Mouse (Mus musculus) bone marrow, adult 2 months (tissue): Measurements from ENCODE around the gene Cnpy4. TPM values are rescaled to one million over a fixed set of nuclear protein-coding genes. Genes with fewer than 3 reads are reported as not detected.

ENCODE experiments used
- H3K27ac ChIP-seq: fragments of 200-500 bp; 2 replicates; pipeline ENCODE4 v1.5.1; 2012; ENCODE audit warnings: low read depth, mild to moderate bottlenecking, control low read depth, inconsistent platforms, low read length; ENCODE audit not compliant: control insufficient read depth, poor library complexity, insufficient read depth
- H3K4me1 ChIP-seq: fragments of 200-500 bp; 2 replicates; pipeline ENCODE4 v1.6.1; 2011; ENCODE audit warnings: low read length; ENCODE audit not compliant: control insufficient read depth, insufficient read depth
- H3K4me3 ChIP-seq: fragments of 200-500 bp; replicated peaks from 2 replicates; pipeline ENCODE3; 2011; ENCODE audit warnings: mild to moderate bottlenecking, low read depth, low read length, control low read depth; ENCODE audit not compliant: control insufficient read depth
- CTCF ChIP-seq: fragments of 200-500 bp; IDR thresholded peaks from 2 replicates; pipeline ENCODE4 v1.5.1; 2011; ENCODE audit warnings: low read length, control low read depth; ENCODE audit not compliant: control insufficient read depth, insufficient read depth
- POLR2A ChIP-seq: fragments of 200-500 bp; IDR thresholded peaks from 2 replicates; pipeline ENCODE4 v1.6.1; 2011; ENCODE audit warnings: low read depth, mild to moderate bottlenecking, control low read depth, low read length, borderline replicate concordance; ENCODE audit not compliant: control insufficient read depth
- WGBS: fragments of 180-500 bp; shearing (Covaris S2); methylation state at CpG from one replicate; pipeline ENCODE4 v1.1.7; 2018; 5-methylcytosine and 5-hydroxymethylcytosine counted together
- polyA plus RNA-seq: library from polyadenylated mRNA; stranded (reverse); fragments of >200 nt; gene quantifications from 2 replicates; pipeline ENCODE4 v1.2.4, GENCODE M21; 2011; ENCODE audit warnings: low replicate concordance; ENCODE audit not compliant: missing spikeins, insufficient read depth, insufficient read length

Cnpy4 gene
- polyA plus RNA-seq, 1 experiment: 19.6 TPM

DNA sequence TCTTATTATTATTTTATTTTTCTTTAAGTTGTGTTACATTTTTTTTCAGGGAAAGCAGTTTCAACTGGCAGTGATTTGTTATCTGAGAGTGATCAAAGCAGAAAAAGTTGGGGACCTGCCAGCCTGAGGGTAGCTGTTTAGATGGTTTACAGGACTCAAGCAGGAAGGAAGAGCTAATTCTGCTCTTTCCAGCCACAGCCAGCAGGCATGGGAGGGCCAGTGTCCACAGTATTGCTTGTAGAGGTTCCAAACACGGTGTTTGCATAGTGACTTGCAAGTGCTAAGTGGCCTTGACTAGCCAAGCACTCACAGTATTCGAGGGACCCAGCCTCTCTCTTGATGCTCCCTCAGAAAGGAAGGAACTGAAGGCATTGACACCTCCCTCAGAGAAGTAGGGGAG, 54.2 kb downstream of the Cnpy4 start:
- Histone ChIP-seq H3K27ac (no peak overlapping the region), H3K4me1 (no peaks in the 10 kb centered on the region; the same call in 1 of the 2 replicates), H3K4me3 (no peak overlapping the region)
- TF ChIP-seq POLR2A (no peak), CTCF (no peak)
- WGBS: 5% methylated on average over 2 of the region's 2 CpGs

Other genes with a start within 250 kb of the Cnpy4 start
- gene Gjc3, start 224.4 kb upstream of the Cnpy4 start, polyA plus RNA-seq: not detected in 2 replicates
- 4.6 and 9.7 TPM in 2 replicates for gene Azgp1, start 206.0 kb upstream of the Cnpy4 start, polyA plus RNA-seq
- not detected in 2 replicates for gene Smok3a, start 166.2 kb upstream of the Cnpy4 start, polyA plus RNA-seq
- gene Smok3b, start 166.1 kb upstream of the Cnpy4 start, polyA plus RNA-seq: not detected in 2 replicates
- not detected in 2 replicates for gene Smok3c, start 134.3 kb upstream of the Cnpy4 start, polyA plus RNA-seq
- 6.0 and 9.0 TPM in 2 replicates for gene Zkscan1, start 102.4 kb upstream of the Cnpy4 start, polyA plus RNA-seq
- 4.3 and 6.5 TPM in 2 replicates for gene Zscan21, start 70.6 kb upstream of the Cnpy4 start, polyA plus RNA-seq
- 2.2 and 2.7 TPM in 2 replicates for gene Zfp113, start 31.7 kb upstream of the Cnpy4 start, polyA plus RNA-seq
- 36.0 and 72.4 TPM in 2 replicates for gene Cops6, start 26.4 kb upstream of the Cnpy4 start, polyA plus RNA-seq
- gene Ap4m1, start 15.5 kb upstream of the Cnpy4 start, polyA plus RNA-seq: 24.8 and 37.2 TPM in 2 replicates
- 198 and 236 TPM in 2 replicates for gene Mcm7, start 15.1 kb upstream of the Cnpy4 start, polyA plus RNA-seq
- gene Taf6, start within 50 bp of the Cnpy4 start, polyA plus RNA-seq: 13.2 and 31.0 TPM in 2 replicates
- gene Mblac1, start 6.8 kb downstream of the Cnpy4 start, polyA plus RNA-seq: 0.99 and 2.3 TPM in 2 replicates
- gene Nxpe5, start 38.4 kb downstream of the Cnpy4 start, polyA plus RNA-seq: 0.74 TPM in 1 of 2 replicates, not detected in the other
- gene Lamtor4, start 68.0 kb downstream of the Cnpy4 start, polyA plus RNA-seq: 69.8 and 167 TPM in 2 replicates
- gene BC037034, start 76.5 kb downstream of the Cnpy4 start, polyA plus RNA-seq: 54.9 and 151 TPM in 2 replicates
- not detected in 2 replicates for gene Gal3st4, start 85.4 kb downstream of the Cnpy4 start, polyA plus RNA-seq
- gene Gm43720, start 92.5 kb downstream of the Cnpy4 start, polyA plus RNA-seq: 0.25 TPM in 1 of 2 replicates, not detected in the other
- 4.0 and 8.4 TPM in 2 replicates for gene Gpc2, start 92.5 kb downstream of the Cnpy4 start, polyA plus RNA-seq
- gene Stag3, start 92.8 kb downstream of the Cnpy4 start, polyA plus RNA-seq: 12.4 and 13.5 TPM in 2 replicates
- gene Pvrig, start 154.5 kb downstream of the Cnpy4 start, polyA plus RNA-seq: not detected in 2 replicates